ENCODE assay signal across 9 mouse cellular contexts in genomic region chr19:9106751-9107378, GRCm38 (mm10). TPM values are rescaled to one million over a fixed set of nuclear protein-coding genes. Genes with fewer than 3 reads are reported as not detected.
DNase-seq lines count a peak whose midpoint lies in the region; ATAC-seq and TF ChIP-seq lines count a peak whose summit lies in the region.
"Had no signal": no experiment of that assay in that cellular context is flagged by ENCODE, and none has a peak within 500 bp of the region (broad histone marks: within the 10 kb centered on the region; RNA-seq: fewer than 3 reads in every experiment).

No protein-coding gene starts in this region.

- TF ChIP-seq CTCF in kidney, adult 2 months (conservative IDR thresholded peaks at IDR 0.05; ENCODE audit: insufficient read depth, insufficient read length, low read depth, low read length), result no peak

- no peak overlapping the region for H3K4me2 ChIP-seq in kidney, embryonic 14.5 days (replicated peaks; ENCODE audit: low read depth, low read length)
- no peak overlapping the region for H3K4me2 ChIP-seq in heart, embryonic 16.5 days (ENCODE audit: low read depth, low read length)
- H3K4me2 ChIP-seq in myocyte (ENCODE audit: low read depth), result peak overlapping the region; percentile 61
- H3K4me2 ChIP-seq in forebrain, embryonic 11.5 days (ENCODE audit: low read depth, low read length, severe bottlenecking), result no peak overlapping the region

- H3K79me2 ChIP-seq in myocyte (ENCODE audit: control insufficient read depth, insufficient read depth), result no peaks in the 10 kb centered on the region

- 31% methylated on average over 4 of the region's 4 CpGs for WGBS in kidney, embryonic 14.5 days
- 39% methylated on average over 4 of the region's 4 CpGs for WGBS in kidney, adult 2 months
- 16% methylated on average over 4 of the region's 4 CpGs for WGBS in heart, embryonic 16.5 days
- 64% methylated on average over 4 of the region's 4 CpGs for WGBS in forebrain, embryonic 11.5 days

- no peak overlapping the region for H3K4me3 ChIP-seq in kidney, embryonic 14.5 days (ENCODE audit: low read length)
- no peak overlapping the region for H3K4me3 ChIP-seq in kidney, adult 2 months (ENCODE audit: insufficient read depth, low read depth, low read length)
- H3K4me3 ChIP-seq in heart, embryonic 16.5 days (ENCODE audit: low read length), result no peak overlapping the region
- H3K4me3 ChIP-seq in myocyte, result no peak overlapping the region
- no peak overlapping the region for H3K4me3 ChIP-seq in forebrain, embryonic 11.5 days (ENCODE audit: low read depth, low read length)

- H3K4me1 ChIP-seq in kidney, embryonic 14.5 days (ENCODE audit: control insufficient read depth, insufficient read depth, low read length), result peaks cover 10% of the 10 kb centered on the region; the same call in 1 of the 2 replicates
- 0 out of 2 replicates have a peak, but pooled peaks cover 3% of the 10 kb centered on the region for H3K4me1 ChIP-seq in kidney, adult 2 months (ENCODE audit: control insufficient read depth, insufficient read depth, low read length)
- H3K4me1 ChIP-seq in heart, embryonic 16.5 days (ENCODE audit: control insufficient read depth, insufficient read depth, low read length), result peaks cover 19% of the 10 kb centered on the region
- no peaks in the 10 kb centered on the region for H3K4me1 ChIP-seq in forebrain, embryonic 11.5 days (replicated peaks; ENCODE audit: control insufficient read depth, insufficient read depth, low read length)

- peak overlapping the region; percentile 43; the same call in 1 of the 2 replicates for H3K27ac ChIP-seq in kidney, embryonic 14.5 days (ENCODE audit: low read depth, low read length)
- H3K27ac ChIP-seq in kidney, adult 2 months (ENCODE audit: insufficient read depth, low read depth, low read length), result no peak overlapping the region
- H3K27ac ChIP-seq in heart, embryonic 16.5 days (ENCODE audit: low read length), result peak overlapping the region; percentile 36; the same call in 1 of the 2 replicates
- H3K27ac ChIP-seq in forebrain, embryonic 11.5 days (ENCODE audit: low read depth, low read length), result no peak overlapping the region

- no peak overlapping the region; the same call in 1 of the 2 replicates for H3K9ac ChIP-seq in kidney, embryonic 14.5 days (ENCODE audit: low read depth, low read length)
- peak overlapping the region; percentile 24; the same call in 1 of the 2 replicates for H3K9ac ChIP-seq in heart, embryonic 16.5 days (ENCODE audit: low read length)
- no peak overlapping the region for H3K9ac ChIP-seq in forebrain, embryonic 11.5 days (ENCODE audit: low read length)

- H3ac ChIP-seq in myocyte (ENCODE audit: control insufficient read depth, insufficient read length), result no peak overlapping the region

- ATAC-seq in kidney, embryonic 14.5 days (ENCODE audit: low FRiP score, low TSS enrichment), result peak; percentile 58; the same call in 1 of the 2 replicates
- ATAC-seq in heart, embryonic 16.5 days (replicated peaks; ENCODE audit: extremely low read depth, insufficient read depth, low FRiP score), result 0 out of 2 replicates have a peak, but pooled peaks have one; percentile 59
- ATAC-seq in cerebellum, adult (ENCODE audit: insufficient number of reproducible peaks, low FRiP score, low TSS enrichment), result no peak
- ATAC-seq in forebrain, embryonic 11.5 days (replicated peaks; ENCODE audit: low FRiP score), result no peak

- no peak for TF ChIP-seq POLR2A in kidney, adult 2 months (IDR thresholded peaks at IDR 0.05; ENCODE audit: low read depth, low read length)
- no peak for TF ChIP-seq POLR2A in myocyte (IDR thresholded peaks at IDR 0.05; ENCODE audit: insufficient read length, low read depth)

- H3K36me3 ChIP-seq in kidney, embryonic 14.5 days (ENCODE audit: control insufficient read depth, insufficient read depth, low read length), result no peaks in the 10 kb centered on the region
- H3K36me3 ChIP-seq in kidney, adult 2 months (ENCODE audit: control insufficient read depth, insufficient read depth, low read length), result no peaks in the 10 kb centered on the region
- H3K36me3 ChIP-seq in heart, embryonic 16.5 days (ENCODE audit: control insufficient read depth, insufficient read depth), result no peaks in the 10 kb centered on the region
- no peaks in the 10 kb centered on the region for H3K36me3 ChIP-seq in myocyte (ENCODE audit: control insufficient read depth, insufficient read depth)
- no peaks in the 10 kb centered on the region for H3K36me3 ChIP-seq in forebrain, embryonic 11.5 days (ENCODE audit: control insufficient read depth, insufficient read depth, low read length)

- no peaks in the 10 kb centered on the region for H3K9me3 ChIP-seq in kidney, embryonic 14.5 days (ENCODE audit: control insufficient read depth, low read length)
- no peaks in the 10 kb centered on the region for H3K9me3 ChIP-seq in heart, embryonic 16.5 days (replicated peaks; ENCODE audit: control insufficient read depth, low read length)
- H3K9me3 ChIP-seq in forebrain, embryonic 11.5 days (ENCODE audit: control insufficient read depth, low read length), result no peaks in the 10 kb centered on the region

- no peak for DNase-seq in kidney, adult 2 months
- DNase-seq in ZHBTc4 (ENCODE audit: low read depth, low spot score), result peak; percentile 33
- no peak for DNase-seq in left cerebral cortex, adult 18-20 months (ENCODE audit: low spot score in 2 of 2)
- DNase-seq in forebrain, embryonic 11.5 days (ENCODE audit: low spot score), result no peak
- DNase-seq: right cerebral cortex, postnatal 4 days had no signal

- no peaks in the 10 kb centered on the region for H3K27me3 ChIP-seq in kidney, embryonic 14.5 days (ENCODE audit: control insufficient read depth, insufficient read depth, low read length)
- H3K27me3 ChIP-seq in kidney, adult 2 months (replicated peaks; ENCODE audit: control insufficient read depth, insufficient read depth, low read length), result no peaks in the 10 kb centered on the region
- no peaks in the 10 kb centered on the region for H3K27me3 ChIP-seq in heart, embryonic 16.5 days (ENCODE audit: control insufficient read depth, insufficient read depth, low read length)
- H3K27me3 ChIP-seq in myocyte (ENCODE audit: control insufficient read depth, insufficient read depth, insufficient read length), result no peaks in the 10 kb centered on the region
- H3K27me3 ChIP-seq in forebrain, embryonic 11.5 days (ENCODE audit: control insufficient read depth, insufficient read depth, low read length), result no peaks in the 10 kb centered on the region

TF ChIP-seq in myocyte, 11 proteins besides CTCF, POLR2A, EP300 and RAD21:
- no peak for TF ChIP-seq MAX (IDR thresholded peaks at IDR 0.05; ENCODE audit: low read depth)
TF ChIP-seq in myocyte: peak in this region for 0.

RNA-seq across cellular contexts. Expression of gene Scgb1a1, which starts 19.1 kb away (rescaled TPM):
- polyA plus RNA-seq in kidney, embryonic 14.5 days (2014; fragmentation: Nextera tagmentation; extraction: Ambion mirVana), result not detected in 2 replicates
- polyA plus RNA-seq in kidney, adult 2 months (2012; rRNA removed), result 0.22 TPM in 1 of 2 replicates, not detected in the other
- polyA plus RNA-seq in heart, embryonic 16.5 days (2015; fragmentation: Nextera tagmentation; extraction: Ambion mirVana), result 0.91 and 1.8 TPM in 2 replicates
- polyA plus RNA-seq in myocyte (2012; fragmentation: generic; extraction: Trizol), result not detected
- not detected for total RNA-seq in left cerebral cortex, adult 18-20 months (2021)
- not detected in 2 replicates for polyA plus RNA-seq in forebrain, embryonic 11.5 days (2014; fragmentation: Nextera tagmentation; extraction: Ambion mirVana)

RNA-seq across cellular contexts. Expression of gene Asrgl1, which starts 28.6 kb away (rescaled TPM):
- polyA plus RNA-seq in kidney, embryonic 14.5 days (2014; fragmentation: Nextera tagmentation; extraction: Ambion mirVana), result 11.9 and 15.1 TPM in 2 replicates
- 1.9 and 3.5 TPM in 2 replicates for polyA plus RNA-seq in kidney, adult 2 months (2012; rRNA removed)
- 18.9 and 21.6 TPM in 2 replicates for polyA plus RNA-seq in heart, embryonic 16.5 days (2015; fragmentation: Nextera tagmentation; extraction: Ambion mirVana)
- 5.0 TPM for polyA plus RNA-seq in myocyte (2012; fragmentation: generic; extraction: Trizol)
- 100 to 1,000 TPM; 131 to 136 TPM for total RNA-seq in left cerebral cortex, adult 18-20 months (2021)
- polyA plus RNA-seq in forebrain, embryonic 11.5 days (2014; fragmentation: Nextera tagmentation; extraction: Ambion mirVana), result 22.7 and 25.3 TPM in 2 replicates

Comparison
In these comparisons a context has a peak if more than half of its experiments do, and no peak if none do; other contexts are left out.
1. H3K27ac ChIP-seq: peak in kidney, embryonic 14.5 days (single experiment) and heart, embryonic 16.5 days (single experiment); none in kidney, adult 2 months (single experiment) and forebrain, embryonic 11.5 days (single experiment).
2. ATAC-seq: peak in kidney, embryonic 14.5 days (single experiment) and heart, embryonic 16.5 days (single experiment); none in cerebellum, adult (single experiment) and forebrain, embryonic 11.5 days (single experiment).